Mouse (Mus musculus) gastrocnemius, postnatal 25 days (tissue): ENCODE measurements around the gene Rps6kl1. TPM values are rescaled to one million over a fixed set of nuclear protein-coding genes. Genes with fewer than 3 reads are reported as not detected.
A peak's percentile ranks its signal among the peaks of the same experiment; 100 is the strongest.

Experiments
- DNase-seq: peaks from one replicate; pipeline ENCODE4 v3.0.0; 2022
- total RNA-seq, 2 experiments: library from RNA; stranded (reverse); gene quantifications; 1 replicate in 1 of 2; 2 replicates in 1 of 2; pipeline ENCODE4 v1.2.3; 2021

Rps6kl1 gene
- total RNA-seq, 2 experiments from 2014 or later, result 0.95 to 1.1 TPM

GRCm38 (mm10) chr12:85108643-85109042 lies 42.4 kb downstream of the Rps6kl1 start:
- DNase-seq, result no peak

- no peak for DNase-seq
Measured at GRCm38 (mm10) chr12:85106292-85106691, 44.8 kb downstream of the Rps6kl1 start.

- no peak for DNase-seq
Measured at GRCm38 (mm10) chr12:85104789-85105188, 46.3 kb downstream of the Rps6kl1 start.

GRCm38 (mm10) chr12:85103096-85103495 lies 48.0 kb downstream of the Rps6kl1 start:
- DNase-seq, result no peak

GRCm38 (mm10) chr12:85101521-85102106 lies 49.5 kb downstream of the Rps6kl1 start:
- no peak for DNase-seq

- DNase-seq, result no peak
Measured at GRCm38 (mm10) chr12:85101001-85101400, 50.1 kb downstream of the Rps6kl1 start.

- DNase-seq, result no peak
Measured at GRCm38 (mm10) chr12:85095859-85096258, 55.2 kb downstream of the Rps6kl1 start.

GRCm38 (mm10) chr12:85095146-85095545 lies 55.9 kb downstream of the Rps6kl1 start:
- DNase-seq, result no peak

- peak; percentile 78 for DNase-seq
Measured at GRCm38 (mm10) chr12:85094706-85095105, 56.4 kb downstream of the Rps6kl1 start.

- peak; percentile 70 for DNase-seq
Measured at GRCm38 (mm10) chr12:85094010-85094409, 57.1 kb downstream of the Rps6kl1 start.

- no peak for DNase-seq
Measured at GRCm38 (mm10) chr12:85092214-85092613, 58.9 kb downstream of the Rps6kl1 start.

GRCm38 (mm10) chr12:85091190-85091589 lies 59.9 kb downstream of the Rps6kl1 start:
- no peak for DNase-seq

- no peak for DNase-seq
Measured at GRCm38 (mm10) chr12:85087845-85088244, 63.2 kb downstream of the Rps6kl1 start.

Other genes with a start within 250 kb of the Rps6kl1 start
- gene Fcf1, start 180.4 kb downstream of the Rps6kl1 start, total RNA-seq, result 10 to 100 TPM; 26.7 to 27.0 TPM
- 10 to 100 TPM; 16.6 to 18.9 TPM for gene Arel1, start 180.4 kb downstream of the Rps6kl1 start, total RNA-seq
- 10 to 100 TPM; 15.8 to 16.5 TPM for gene Ylpm1, start 154.9 kb downstream of the Rps6kl1 start, total RNA-seq
- 1 to 10 TPM; 2.2 to 2.3 TPM for gene Prox2, start 40.5 kb downstream of the Rps6kl1 start, total RNA-seq
- 100 to 1,000 TPM; 326 to 330 TPM for gene Dlst, start 40.4 kb downstream of the Rps6kl1 start, total RNA-seq
- 1 to 10 TPM; 1.3 to 1.8 TPM for gene Pgf, start 26.5 kb upstream of the Rps6kl1 start, total RNA-seq
- gene Eif2b2, start 68.2 kb upstream of the Rps6kl1 start, total RNA-seq, result 10 to 100 TPM; 47.1 to 54.2 TPM
- gene Mlh3, start 119.3 kb upstream of the Rps6kl1 start, total RNA-seq, result 1 to 10 TPM; 6.3 to 7.3 TPM
- gene Acyp1, start 137.2 kb upstream of the Rps6kl1 start, total RNA-seq, result 10 to 100 TPM; 41.4 to 47.9 TPM
- gene Zc2hc1c, start 137.3 kb upstream of the Rps6kl1 start, total RNA-seq, result 1 to 10 TPM; 1.1 to 1.2 TPM
- 10 to 100 TPM; 76.8 to 83.5 TPM for gene Nek9, start 188.1 kb upstream of the Rps6kl1 start, total RNA-seq
- 100 to 1,000 TPM in 1 of 2 experiments, 10 to 100 TPM in 1; 97.1 to 117 TPM for gene Tmed10, start 223.6 kb upstream of the Rps6kl1 start, total RNA-seq